Mouse (Mus musculus): ENCODE results near the gene Mob3b. TPM values are rescaled to one million over a fixed set of nuclear protein-coding genes. Genes with fewer than 3 reads are reported as not detected.
A peak's percentile ranks its signal among the peaks of the same experiment; 100 is the strongest.

Gene Mob3b
- polyA plus RNA-seq, 1 experiment from 2014 or later = 18.5 TPM

GRCm38 (mm10) chr4:35145726-35146125 is 11.6 kb downstream of the Mob3b start:
- no peak for ATAC-seq (ENCODE audit: insufficient number of reproducible peaks, insufficient read depth, low FRiP score, low TSS enrichment, low read depth)
- Histone ChIP-seq H3K9me3 (no peaks in the 10 kb centered on the region), H3K36me3 (no peaks in the 10 kb centered on the region), H3K4me1 (peaks cover 15% of the 10 kb centered on the region), H3K9ac (no peak overlapping the region), H3K4me3 (no peak overlapping the region), H3K27me3 (no peaks in the 10 kb centered on the region), H3K4me2 (no peak overlapping the region), H3K27ac (no peak overlapping the region)
- 85% methylated on average over 10 of the region's 10 CpGs for WGBS

- H3K27ac ChIP-seq = peak overlapping the region; percentile 39
- H3K36me3 ChIP-seq = no peaks in the 10 kb centered on the region
- H3K9ac ChIP-seq = 0 out of 2 replicates have a peak overlapping the region, but pooled peaks have one; percentile 28
- no peak overlapping the region for H3K4me3 ChIP-seq
- no peaks in the 10 kb centered on the region for H3K9me3 ChIP-seq
- peaks cover 15% of the 10 kb centered on the region for H3K4me1 ChIP-seq
- H3K27me3 ChIP-seq = no peaks in the 10 kb centered on the region
- no peak for ATAC-seq (ENCODE audit: insufficient number of reproducible peaks, insufficient read depth, low FRiP score, low TSS enrichment, low read depth)
- WGBS = 43% methylated on average over 12 of the region's 12 CpGs
- H3K4me2 ChIP-seq = peak overlapping the region; percentile 30
Measured at GRCm38 (mm10) chr4:35143472-35144102, 13.7 kb downstream of the Mob3b start.

- 55% methylated on average over 6 of the region's 6 CpGs for WGBS
Measured at GRCm38 (mm10) chr4:35140317-35140716, 17.0 kb downstream of the Mob3b start.

GRCm38 (mm10) chr4:35138077-35138476 is 19.2 kb downstream of the Mob3b start:
- H3K4me3 ChIP-seq = no peak overlapping the region
- peaks cover 18% of the 10 kb centered on the region for H3K4me1 ChIP-seq
- no peaks in the 10 kb centered on the region for H3K9me3 ChIP-seq
- WGBS = 30% methylated on average over 6 of the region's 6 CpGs
- ATAC-seq (ENCODE audit: insufficient number of reproducible peaks, insufficient read depth, low FRiP score, low TSS enrichment, low read depth) = no peak
- no peak overlapping the region for H3K4me2 ChIP-seq
- H3K27ac ChIP-seq = no peak overlapping the region
- no peaks in the 10 kb centered on the region for H3K36me3 ChIP-seq
- no peaks in the 10 kb centered on the region for H3K27me3 ChIP-seq
- H3K9ac ChIP-seq = no peak overlapping the region

More at GRCm38 (mm10) chr4:35140317-35140716, 17.0 kb downstream of the Mob3b start:
- Histone ChIP-seq H3K4me2 (no peak overlapping the region), H3K27ac (peak overlapping the region; percentile 22; the same call in 1 of the 2 replicates), H3K27me3 (no peaks in the 10 kb centered on the region), H3K4me1 (peaks cover 28% of the 10 kb centered on the region), H3K36me3 (no peaks in the 10 kb centered on the region), H3K4me3 (no peak overlapping the region), H3K9me3 (no peaks in the 10 kb centered on the region), H3K9ac (no peak overlapping the region)
- no peak for ATAC-seq (ENCODE audit: insufficient number of reproducible peaks, insufficient read depth, low FRiP score, low TSS enrichment, low read depth)

- no peaks in the 10 kb centered on the region for H3K9me3 ChIP-seq
- no peaks in the 10 kb centered on the region for H3K27me3 ChIP-seq
- 89% methylated on average over 8 of the region's 8 CpGs for WGBS
- no peak overlapping the region for H3K9ac ChIP-seq
- no peak overlapping the region for H3K4me2 ChIP-seq
- no peaks in the 10 kb centered on the region for H3K36me3 ChIP-seq
- peaks cover 13% of the 10 kb centered on the region for H3K4me1 ChIP-seq
- H3K4me3 ChIP-seq = no peak overlapping the region
- H3K27ac ChIP-seq = no peak overlapping the region
- ATAC-seq (ENCODE audit: insufficient number of reproducible peaks, insufficient read depth, low FRiP score, low TSS enrichment, low read depth) = no peak
Measured at GRCm38 (mm10) chr4:35136996-35137395, 20.3 kb downstream of the Mob3b start.

DNA sequence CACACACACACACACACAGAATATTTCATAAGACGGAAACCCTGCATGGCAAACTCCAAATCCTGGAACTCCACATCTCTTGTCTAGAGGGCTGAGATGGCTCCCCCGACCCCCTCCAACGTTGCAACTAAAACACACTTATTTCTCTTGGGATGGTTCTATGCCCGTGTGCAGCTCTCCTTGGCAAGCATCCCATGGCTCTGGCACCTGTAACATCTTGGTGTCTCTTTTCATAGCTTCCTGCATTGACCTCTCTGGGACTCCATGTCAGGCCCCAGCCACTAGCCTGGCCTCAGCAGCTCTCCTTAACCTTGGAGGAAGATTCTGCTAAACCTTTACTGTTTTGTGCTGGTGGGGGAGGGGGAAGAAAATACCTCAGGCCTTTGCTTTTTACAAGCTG is 21.5 kb downstream of the Mob3b start:
- Histone ChIP-seq H3K9me3 (no peaks in the 10 kb centered on the region), H3K36me3 (no peaks in the 10 kb centered on the region), H3K4me1 (peaks cover 13% of the 10 kb centered on the region), H3K9ac (no peak overlapping the region), H3K27ac (no peak overlapping the region), H3K27me3 (no peaks in the 10 kb centered on the region), H3K4me2 (no peak overlapping the region), H3K4me3 (no peak overlapping the region)
- ATAC-seq (ENCODE audit: insufficient number of reproducible peaks, insufficient read depth, low FRiP score, low TSS enrichment, low read depth) = no peak
- WGBS = 56% methylated on average over 4 of the region's 4 CpGs

- Histone ChIP-seq H3K4me2 (no peak overlapping the region), H3K27me3 (no peaks in the 10 kb centered on the region), H3K9me3 (no peaks in the 10 kb centered on the region), H3K36me3 (no peaks in the 10 kb centered on the region), H3K4me1 (peaks cover 13% of the 10 kb centered on the region), H3K4me3 (no peak overlapping the region), H3K27ac (no peak overlapping the region), H3K9ac (no peak overlapping the region)
- no peak for ATAC-seq (ENCODE audit: insufficient number of reproducible peaks, insufficient read depth, low FRiP score, low TSS enrichment, low read depth)
- WGBS = 70% methylated on average over 15 of the region's 15 CpGs
Measured at GRCm38 (mm10) chr4:35134846-35135611, 22.3 kb downstream of the Mob3b start.

DNA sequence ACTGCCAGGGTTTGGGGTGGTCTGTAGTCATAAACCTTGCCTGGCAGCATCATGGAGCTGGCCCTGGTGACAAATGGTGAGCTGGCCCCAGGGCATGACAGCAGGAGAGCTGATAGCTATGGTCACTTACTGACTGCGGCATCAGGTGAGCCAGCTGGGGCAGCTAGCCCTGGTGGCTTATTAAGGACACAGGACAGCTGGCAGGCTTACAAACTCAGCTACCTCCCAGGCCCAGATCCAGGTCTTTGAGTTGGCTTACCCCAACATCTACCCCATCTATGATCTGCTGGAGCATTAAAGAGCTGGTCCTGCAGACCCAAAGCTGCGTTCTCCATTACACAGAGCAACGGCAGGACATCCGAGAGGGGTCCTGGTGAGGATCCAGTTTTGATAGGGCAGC is 23.9 kb downstream of the Mob3b start:
- Histone ChIP-seq H3K36me3 (no peaks in the 10 kb centered on the region), H3K4me2 (no peak overlapping the region), H3K4me3 (no peak overlapping the region), H3K9me3 (no peaks in the 10 kb centered on the region), H3K27ac (no peak overlapping the region), H3K27me3 (no peaks in the 10 kb centered on the region), H3K9ac (no peak overlapping the region), H3K4me1 (peaks cover 13% of the 10 kb centered on the region)
- WGBS = 88% methylated on average over 4 of the region's 4 CpGs
- no peak for ATAC-seq (ENCODE audit: insufficient number of reproducible peaks, insufficient read depth, low FRiP score, low TSS enrichment, low read depth)

- no peak overlapping the region for H3K4me2 ChIP-seq
- no peaks in the 10 kb centered on the region for H3K9me3 ChIP-seq
- H3K27me3 ChIP-seq = no peaks in the 10 kb centered on the region
- no peak for ATAC-seq (ENCODE audit: insufficient number of reproducible peaks, insufficient read depth, low FRiP score, low TSS enrichment, low read depth)
- no peak overlapping the region for H3K9ac ChIP-seq
- no peak overlapping the region for H3K4me3 ChIP-seq
- 93% methylated on average over 4 of the region's 4 CpGs for WGBS
- H3K27ac ChIP-seq = no peak overlapping the region
- H3K36me3 ChIP-seq = no peaks in the 10 kb centered on the region
- peaks cover 10% of the 10 kb centered on the region; the same call in 1 of the 2 replicates for H3K4me1 ChIP-seq
Measured at GRCm38 (mm10) chr4:35131592-35131991, 25.7 kb downstream of the Mob3b start.

DNA sequence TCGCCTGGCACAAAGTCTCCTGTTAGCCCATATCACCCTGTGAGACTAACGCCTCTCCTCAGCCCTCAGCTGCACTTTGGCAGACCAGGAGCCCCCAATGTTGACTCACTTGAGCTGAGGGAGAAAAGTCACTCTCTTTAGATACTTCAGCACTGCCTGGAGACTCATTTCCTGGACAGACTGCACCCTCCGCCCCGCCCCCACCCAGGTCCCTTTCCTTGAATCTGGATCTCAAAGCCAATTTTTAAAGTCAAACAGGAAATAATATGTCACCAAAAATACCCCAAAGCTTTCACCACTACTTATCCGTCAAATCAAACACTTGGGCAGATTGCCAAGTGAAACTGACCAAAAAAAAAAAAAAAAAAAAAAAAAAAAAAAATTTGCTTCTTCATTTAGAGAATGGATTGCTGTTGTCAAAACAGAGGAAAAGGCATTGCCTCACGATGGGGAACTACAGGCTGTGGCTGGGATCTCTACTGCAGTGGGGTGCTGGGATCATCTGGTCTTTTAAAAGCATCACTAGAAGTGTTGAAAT is 26.8 kb downstream of the Mob3b start:
- Histone ChIP-seq H3K9me3 (no peaks in the 10 kb centered on the region), H3K4me1 (no peaks in the 10 kb centered on the region), H3K27me3 (no peaks in the 10 kb centered on the region), H3K4me2 (no peak overlapping the region), H3K4me3 (no peak overlapping the region), H3K36me3 (no peaks in the 10 kb centered on the region), H3K9ac (no peak overlapping the region), H3K27ac (no peak overlapping the region)
- ATAC-seq (ENCODE audit: insufficient number of reproducible peaks, insufficient read depth, low FRiP score, low TSS enrichment, low read depth) = no peak
- 66% methylated on average over 6 of the region's 6 CpGs for WGBS

GRCm38 (mm10) chr4:35127759-35128158 is 29.5 kb downstream of the Mob3b start:
- 67% methylated on average over 6 of the region's 6 CpGs for WGBS
- Histone ChIP-seq H3K4me1 (no peaks in the 10 kb centered on the region), H3K36me3 (no peaks in the 10 kb centered on the region), H3K27ac (no peak overlapping the region), H3K27me3 (no peaks in the 10 kb centered on the region), H3K9me3 (no peaks in the 10 kb centered on the region), H3K4me3 (no peak overlapping the region), H3K9ac (no peak overlapping the region), H3K4me2 (no peak overlapping the region)
- ATAC-seq (ENCODE audit: insufficient number of reproducible peaks, insufficient read depth, low FRiP score, low TSS enrichment, low read depth) = no peak

DNA sequence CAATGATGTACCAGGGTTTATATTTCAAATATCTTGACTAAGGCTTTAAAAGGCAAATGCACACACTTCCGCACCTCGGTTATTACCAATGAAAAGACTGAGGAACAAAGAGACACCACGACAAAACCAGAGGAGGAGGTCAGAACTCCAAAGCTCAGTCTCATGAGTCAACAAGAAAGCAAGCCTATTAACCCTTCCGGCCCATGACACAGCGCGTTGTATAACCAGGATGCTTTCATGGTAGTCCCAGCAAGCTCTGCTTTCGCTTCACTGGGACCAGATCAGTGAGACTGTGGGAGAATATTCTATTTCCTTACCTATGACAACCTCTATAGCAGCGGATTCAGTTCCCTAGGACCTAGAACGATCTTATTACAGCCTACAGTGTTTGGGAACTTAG is 30.5 kb downstream of the Mob3b start:
- no peak for ATAC-seq (ENCODE audit: insufficient number of reproducible peaks, insufficient read depth, low FRiP score, low TSS enrichment, low read depth)
- Histone ChIP-seq H3K27me3 (no peaks in the 10 kb centered on the region), H3K9ac (no peak overlapping the region), H3K4me3 (no peak overlapping the region), H3K4me2 (no peak overlapping the region), H3K27ac (no peak overlapping the region), H3K36me3 (no peaks in the 10 kb centered on the region), H3K4me1 (peaks cover 8% of the 10 kb centered on the region; the same call in 1 of the 2 replicates), H3K9me3 (no peaks in the 10 kb centered on the region)
- 84% methylated on average over 9 of the region's 9 CpGs for WGBS

Measured in embryonic facial prominence, embryonic 13.5 days (tissue).